ENCODE assay signal across 9 mouse cellular contexts in genomic region chr2:163202884-163203634, GRCm38 (mm10). TPM values are rescaled to one million over a fixed set of nuclear protein-coding genes. Genes with fewer than 3 reads are reported as not detected.
DNase-seq lines count a peak whose midpoint lies in the region; ATAC-seq lines count a peak whose summit lies in the region.
"Had no signal": no experiment of that assay in that cellular context is flagged by ENCODE, and none has a peak within 500 bp of the region (broad histone marks: within the 10 kb centered on the region; RNA-seq: fewer than 3 reads in every experiment).

Gene Tox2, plus strand, starts transcription at chr2:163203125.

- H3K4me1 ChIP-seq in brown adipose tissue, adult 24 weeks (ENCODE audit: control insufficient read depth, insufficient read depth, insufficient read length, low read length), result no peaks in the 10 kb centered on the region

- peak; percentile 78 for ATAC-seq in inflammation-experienced regulatory T-cells, adult 6 months

- H3K27ac ChIP-seq in brown adipose tissue, adult 24 weeks (replicated peaks; ENCODE audit: low read depth, low read length), result no peak within 1 kb of the TSS; the same call in 1 of the 2 replicates

- peak within 1 kb of the TSS; percentile 45 for H3K4me3 ChIP-seq in brown adipose tissue, adult 24 weeks (ENCODE audit: insufficient read depth, low read depth, low read length)
- H3K4me3 ChIP-seq: myocyte had no signal

- peak; percentile 83 for DNase-seq in Muller cell, postnatal 12 days (ENCODE audit: inconsistent ontology term)
- peak; percentile 78 to 80 for DNase-seq in frontal cortex, postnatal 36 days (ENCODE audit: low spot score in 2 of 2)
- DNase-seq in left cerebral cortex, adult 8-10 months (ENCODE audit: low spot score in 2 of 2), result peak; percentile 49 to 86
- DNase-seq in lung, postnatal 36 days, result peak; percentile 89
- DNase-seq in right cerebral cortex, postnatal 14 days, result peak; percentile 69
- no peak for DNase-seq in cerebellum, adult 8-10 months

RNA-seq across cellular contexts. Expression of gene Tox2, which starts in this region (rescaled TPM):
- 0.48 TPM in 1 of 2 replicates, not detected in the other for polyA plus RNA-seq in brown adipose tissue, adult 24 weeks (2012; ENCODE audit: insufficient read depth, insufficient read length, missing spikeins)
- 10 to 100 TPM; 11.0 to 19.2 (median 13.1) TPM for polyA plus RNA-seq in inflammation-experienced regulatory T-cells, adult 6 months (2017; shearing (Covaris generic))
- 10 to 100 TPM; 28.8 to 37.3 (median 34.1) TPM for total RNA-seq in left cerebral cortex, adult 8-10 months (2022)
